Mouse (Mus musculus) intestine, postnatal 0 days (tissue): Measurements from ENCODE around the gene Gltpd2. TPM values are rescaled to one million over a fixed set of nuclear protein-coding genes. Genes with fewer than 3 reads are reported as not detected.
"Not testable (repeated sequence)": the region's sequence is repeated elsewhere in the genome, so short reads cannot be mapped to it uniquely, and the experiment has no call there.

Experiments
- ATAC-seq: fragments of 200-750 bp; cut with Nextera tagmentation; 2 replicates; pipeline ENCODE4 v1.8.0; 2017; ENCODE audit warnings: mild to moderate bottlenecking, moderate TSS enrichment, moderate library complexity
- H3K27ac ChIP-seq: fragments of 300-500 bp; sonication (generic); 2 replicates; pipeline ENCODE4 v1.5.1; 2014; ENCODE audit warnings: mild to moderate bottlenecking, low read depth, low read length, moderate library complexity
- H3K27me3 ChIP-seq: fragments of 300-500 bp; sonication (generic); replicated peaks from 2 replicates; pipeline ENCODE4 v1.6.1; 2014; ENCODE audit warnings: low read length, mixed read lengths; ENCODE audit not compliant: control insufficient read depth, insufficient read depth
- H3K36me3 ChIP-seq: fragments of 300-500 bp; sonication (generic); 2 replicates; pipeline ENCODE4 v1.6.1; 2014; ENCODE audit warnings: mild to moderate bottlenecking, moderate library complexity; ENCODE audit not compliant: control insufficient read depth, insufficient read depth
- H3K4me1 ChIP-seq: fragments of 300-500 bp; sonication (generic); replicated peaks from 2 replicates; pipeline ENCODE4 v1.6.1; 2014; ENCODE audit warnings: antibody characterized with exemption, low read length, mixed read lengths; ENCODE audit not compliant: control insufficient read depth, insufficient read depth
- H3K4me2 ChIP-seq: fragments of 300-500 bp; sonication (generic); replicated peaks from 2 replicates; pipeline ENCODE4 v1.6.1; 2014; ENCODE audit warnings: low read depth, mild to moderate bottlenecking, moderate library complexity
- H3K4me3 ChIP-seq: fragments of 300-500 bp; sonication (generic); 2 replicates; pipeline ENCODE4 v1.5.1; 2014; ENCODE audit warnings: low read depth, low read length
- H3K9ac ChIP-seq: fragments of 300-500 bp; sonication (generic); 2 replicates; pipeline ENCODE4 v1.6.1; 2014; ENCODE audit warnings: mild to moderate bottlenecking, low read depth, low read length
- H3K9me3 ChIP-seq: fragments of 300-500 bp; sonication (generic); 2 replicates; pipeline ENCODE4 v1.6.1; 2016; ENCODE audit warnings: mixed run types; ENCODE audit not compliant: control insufficient read depth
- CTCF ChIP-seq: sonication (generic); IDR thresholded peaks from 2 replicates; pipeline ENCODE4 v1.5.1; 2016; ENCODE audit warnings: low read depth, mild to moderate bottlenecking, control low read depth, antibody characterized with exemption, moderate library complexity
- WGBS: fragments of 180-500 bp; shearing (Covaris S2); extraction: QIAGEN DNeasy Blood & Tissue Kit; methylation state at CpG from one replicate; pipeline ENCODE4 v1.1.7; 2014; 5-methylcytosine and 5-hydroxymethylcytosine counted together
- polyA plus RNA-seq: library from polyadenylated mRNA; unstranded; fragments of >200 nt; fragmentation: Nextera tagmentation; extraction: Ambion mirVana; gene quantifications from 2 replicates; pipeline ENCODE4 v1.2.1, GENCODE M21; 2015

Gltpd2 gene
- polyA plus RNA-seq, 1 experiment from 2014 or later: 0.30 TPM

- not testable (repeated sequence) for H3K9ac ChIP-seq, ATAC-seq, H3K4me3 ChIP-seq, H3K9me3 ChIP-seq, H3K4me1 ChIP-seq, H3K27ac ChIP-seq, H3K4me2 ChIP-seq, H3K27me3 ChIP-seq
- WGBS: 93% methylated on average over 8 of the region's 8 CpGs
- peak; percentile 25; the same call in 1 of the 2 replicates for TF ChIP-seq CTCF
- H3K36me3 ChIP-seq: peaks cover 21% of the 10 kb centered on the region
These were observed 4.5 kb downstream of the Gltpd2 start for GRCm38 (mm10) chr11:70523306-70523989.

GRCm38 (mm10) chr11:70524782-70525181 is 5.8 kb downstream of the Gltpd2 start:
- Histone ChIP-seq H3K4me3 (peak overlapping the region; percentile 82), H3K27me3 (no peaks in the 10 kb centered on the region), H3K9ac (no peak overlapping the region), H3K27ac (no peak overlapping the region), H3K9me3 (no peaks in the 10 kb centered on the region), H3K36me3 (peaks cover 26% of the 10 kb centered on the region), H3K4me1 (no peaks in the 10 kb centered on the region), H3K4me2 (peak overlapping the region; percentile 56)
- 2% methylated on average over 8 of the region's 8 CpGs for WGBS
- no peak for TF ChIP-seq CTCF
- peak; percentile 38 for ATAC-seq

GRCm38 (mm10) chr11:70525184-70525678 is 6.2 kb downstream of the Gltpd2 start, which contains the start of gene Psmb6:
Psmb6 (plus strand) TSS chr11:70525367.
- ATAC-seq: peak; percentile 92
- Histone ChIP-seq H3K9me3 (no peaks in the 10 kb centered on the region), H3K4me3 (peak within 1 kb of the TSS; percentile 82), H3K4me1 (no peaks in the 10 kb centered on the region), H3K27me3 (no peaks in the 10 kb centered on the region), H3K4me2 (peak within 1 kb of the TSS; percentile 71), H3K9ac (peak within 1 kb of the TSS; percentile 63), H3K27ac (peak within 1 kb of the TSS; percentile 21; the same call in 1 of the 2 replicates), H3K36me3 (peaks cover 26% of the 10 kb centered on the region)
- TF ChIP-seq CTCF: no peak
- WGBS: under 1% methylated on average over 25 of the region's 26 CpGs

GRCm38 (mm10) chr11:70525726-70526125 is 6.7 kb downstream of the Gltpd2 start:
- ATAC-seq: 0 out of 2 replicates have a peak, but pooled peaks have one; percentile 15
- under 1% methylated on average over 12 of the region's 12 CpGs for WGBS
- peak overlapping the region; percentile 63 for H3K9ac ChIP-seq
- no peaks in the 10 kb centered on the region for H3K9me3 ChIP-seq
- no peak for TF ChIP-seq CTCF
- H3K27ac ChIP-seq: peak overlapping the region; percentile 21; the same call in 1 of the 2 replicates
- H3K4me1 ChIP-seq: no peaks in the 10 kb centered on the region
- H3K27me3 ChIP-seq: no peaks in the 10 kb centered on the region
- H3K4me2 ChIP-seq: peak overlapping the region; percentile 71
- H3K36me3 ChIP-seq: peaks cover 26% of the 10 kb centered on the region
- H3K4me3 ChIP-seq: peak overlapping the region; percentile 82

GRCm38 (mm10) chr11:70526211-70526610 is 7.2 kb downstream of the Gltpd2 start:
- 82% methylated on average over 12 of the region's 12 CpGs for WGBS
- H3K27me3 ChIP-seq: no peaks in the 10 kb centered on the region
- no peaks in the 10 kb centered on the region for H3K4me1 ChIP-seq
- ATAC-seq: no peak
- H3K27ac ChIP-seq: no peak overlapping the region
- peak overlapping the region; percentile 71 for H3K4me2 ChIP-seq
- no peak overlapping the region; the same call in 1 of the 2 replicates for H3K4me3 ChIP-seq
- H3K9me3 ChIP-seq: no peaks in the 10 kb centered on the region
- H3K36me3 ChIP-seq: peaks cover 26% of the 10 kb centered on the region
- TF ChIP-seq CTCF: no peak
- H3K9ac ChIP-seq: no peak overlapping the region

GRCm38 (mm10) chr11:70528610-70529009 is 9.6 kb downstream of the Gltpd2 start:
- H3K4me1 ChIP-seq: no peaks in the 10 kb centered on the region
- H3K9me3 ChIP-seq: no peaks in the 10 kb centered on the region
- no peak for TF ChIP-seq CTCF
- H3K27me3 ChIP-seq: no peaks in the 10 kb centered on the region
- H3K27ac ChIP-seq: no peak overlapping the region; the same call in 1 of the 2 replicates
- no peak overlapping the region for H3K4me2 ChIP-seq
- WGBS: 86% methylated on average over 7 of the region's 7 CpGs
- H3K9ac ChIP-seq: no peak overlapping the region
- ATAC-seq: no peak
- peaks cover 26% of the 10 kb centered on the region for H3K36me3 ChIP-seq
- H3K4me3 ChIP-seq: no peak overlapping the region
